Mouse (Mus musculus) midbrain, embryonic 13.5 days (tissue): ENCODE measurements around the gene C1galt1. TPM values are rescaled to one million over a fixed set of nuclear protein-coding genes. Genes with fewer than 3 reads are reported as not detected.

Experiments
- ATAC-seq: fragments of 200-750 bp; cut with Nextera tagmentation; 2 replicates; pipeline ENCODE4 v1.8.0; 2017; ENCODE audit warnings: mild to moderate bottlenecking, moderate TSS enrichment, moderate library complexity
- H3K27ac ChIP-seq: fragments of 300-500 bp; sonication (generic); 2 replicates; pipeline ENCODE4 v1.5.1; 2015; ENCODE audit warnings: inconsistent platforms, mild to moderate bottlenecking, moderate library complexity
- H3K27me3 ChIP-seq: fragments of 300-500 bp; sonication (generic); 2 replicates; pipeline ENCODE4 v1.6.1; 2015; ENCODE audit warnings: mild to moderate bottlenecking, inconsistent platforms
- H3K36me3 ChIP-seq: fragments of 300-500 bp; sonication (generic); 2 replicates; pipeline ENCODE4 v1.6.1; 2015; ENCODE audit warnings: mild to moderate bottlenecking, inconsistent platforms
- H3K4me1 ChIP-seq: fragments of 300-500 bp; sonication (generic); replicated peaks from 2 replicates; pipeline ENCODE4 v1.6.1; 2015; ENCODE audit warnings: inconsistent platforms
- H3K4me2 ChIP-seq: fragments of 300-500 bp; sonication (generic); replicated peaks from 2 replicates; pipeline ENCODE4 v1.6.1; 2015; ENCODE audit warnings: moderate library complexity, mild to moderate bottlenecking, inconsistent platforms
- H3K4me3 ChIP-seq: fragments of 300-500 bp; sonication (generic); replicated peaks from 2 replicates; pipeline ENCODE4 v1.5.1; 2015; ENCODE audit warnings: mild to moderate bottlenecking, inconsistent platforms
- H3K9ac ChIP-seq: fragments of 300-500 bp; sonication (generic); replicated peaks from 2 replicates; pipeline ENCODE4 v1.6.1; 2015; ENCODE audit warnings: mild to moderate bottlenecking, inconsistent platforms
- H3K9me3 ChIP-seq: fragments of 300-500 bp; sonication (generic); 2 replicates; pipeline ENCODE4 v1.6.1; 2016; ENCODE audit warnings: mild to moderate bottlenecking, inconsistent platforms
- WGBS: fragments of 180-500 bp; shearing (Covaris S2); methylation state at CpG from one replicate; pipeline ENCODE4 v1.1.7; 2015; 5-methylcytosine and 5-hydroxymethylcytosine counted together
- polyA plus RNA-seq: library from polyadenylated mRNA; unstranded; fragments of >200 nt; fragmentation: Nextera tagmentation; extraction: Ambion mirVana; gene quantifications from 2 replicates; pipeline ENCODE4 v1.2.1, GENCODE M21; 2015

The C1galt1 gene
- polyA plus RNA-seq, result 1.4 and 1.6 TPM in 2 replicates

DNA sequence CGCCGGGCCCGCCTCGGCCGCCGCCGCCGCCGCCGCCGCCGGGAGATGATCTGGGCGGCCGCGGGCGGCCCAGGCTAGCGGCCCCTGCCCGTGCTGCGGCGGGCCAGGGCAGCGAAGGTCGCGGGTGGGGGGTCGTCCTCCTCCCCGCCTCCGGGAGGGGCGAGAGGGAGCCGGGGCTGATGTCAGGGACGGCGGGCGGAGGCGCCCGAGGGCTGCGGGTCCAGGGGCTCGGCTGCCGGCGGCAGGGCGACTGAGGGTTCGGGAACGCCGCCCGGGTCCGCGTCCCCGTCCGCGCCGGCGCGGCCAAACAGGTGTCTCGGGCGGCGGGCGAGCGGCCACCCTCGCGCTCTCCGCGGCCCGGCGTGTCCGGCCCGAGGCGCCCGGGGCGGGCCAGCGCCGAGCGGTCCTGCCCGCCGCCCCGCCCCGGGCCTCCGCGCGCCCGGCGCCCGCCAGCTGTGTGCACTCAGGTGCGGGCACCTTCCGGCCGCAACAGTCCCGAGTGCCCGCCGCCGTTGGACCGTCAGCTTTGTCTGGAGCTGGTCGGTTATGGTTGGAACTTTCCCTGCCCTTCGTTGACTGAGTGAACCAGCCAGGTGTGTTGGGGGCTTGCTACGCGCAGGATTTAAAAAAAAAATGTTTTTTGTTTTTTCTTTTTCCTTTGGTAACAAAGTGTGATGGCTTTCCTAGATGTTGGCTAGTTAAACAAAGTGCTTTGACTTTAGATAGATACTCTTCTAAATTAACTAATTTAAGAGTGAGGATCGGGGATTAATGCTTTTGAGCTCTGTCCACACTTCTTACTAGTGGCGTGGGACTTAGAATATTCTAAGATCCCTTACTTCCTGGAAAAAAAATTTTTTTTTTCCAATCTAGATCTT lies at the start of gene C1galt1:
TSS of gene C1galt1 (plus strand) at position 41 of the 878 bp plus-strand sequence.
- Histone ChIP-seq H3K36me3 (no peaks in the 10 kb centered on the region), H3K4me3 (peak within 1 kb of the TSS; percentile 77), H3K9me3 (no peaks in the 10 kb centered on the region), H3K4me2 (peak within 1 kb of the TSS; percentile 55), H3K4me1 (peaks cover 26% of the 10 kb centered on the region), H3K9ac (peak within 1 kb of the TSS; percentile 87), H3K27ac (peak within 1 kb of the TSS; percentile 93), H3K27me3 (no peaks in the 10 kb centered on the region)
- ATAC-seq, result no peak; the same call in 1 of the 2 replicates
- WGBS, result under 1% methylated on average over 69 of the region's 93 CpGs

- 87% methylated on average over 6 of the region's 6 CpGs for WGBS
- Histone ChIP-seq H3K9ac (no peak overlapping the region), H3K4me3 (no peak overlapping the region), H3K4me2 (no peak overlapping the region), H3K27me3 (no peaks in the 10 kb centered on the region), H3K36me3 (no peaks in the 10 kb centered on the region), H3K9me3 (no peaks in the 10 kb centered on the region), H3K4me1 (no peaks in the 10 kb centered on the region), H3K27ac (no peak overlapping the region)
- no peak for ATAC-seq
These were observed 44.7 kb upstream of the C1galt1 start for GRCm38 (mm10) chr6:7799969-7800368.

DNA sequence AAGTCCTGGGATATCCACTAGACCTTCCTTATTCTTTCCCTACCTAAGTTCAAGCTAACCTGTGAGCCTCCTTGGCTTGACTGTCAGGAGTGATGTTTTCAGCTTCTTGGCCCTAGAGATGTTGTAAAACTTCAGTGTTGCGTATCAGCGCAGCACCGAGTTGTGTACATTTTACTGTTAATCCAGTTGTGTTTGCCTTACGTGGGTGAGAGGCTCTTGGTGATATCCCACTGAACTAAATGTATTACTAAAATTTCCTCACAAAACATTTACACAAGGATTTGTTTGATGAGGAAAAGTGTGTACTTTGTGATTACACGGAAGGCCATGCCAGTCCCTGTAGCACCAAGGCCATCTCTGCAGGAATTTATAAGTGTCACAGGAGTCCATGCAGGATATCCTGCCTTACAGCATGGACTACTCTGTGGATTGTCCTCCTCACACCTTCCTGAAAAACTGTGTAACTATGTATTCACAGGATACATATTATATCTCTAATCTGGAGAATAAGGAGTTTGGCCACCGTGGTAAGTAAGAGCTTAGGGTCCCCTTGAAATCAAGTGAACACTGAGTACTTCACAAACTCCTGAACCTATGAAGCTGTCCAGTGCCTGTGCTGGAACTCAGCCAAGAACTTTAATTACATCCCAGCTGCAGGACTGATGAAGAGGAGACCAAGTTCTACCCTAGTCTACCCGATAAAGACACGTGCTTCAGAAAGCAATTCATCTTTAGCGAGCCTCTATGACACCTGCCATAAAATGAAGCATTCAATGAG lies 40.7 kb upstream of the C1galt1 start:
- H3K9me3 ChIP-seq, result no peaks in the 10 kb centered on the region
- no peak for ATAC-seq

GRCm38 (mm10) chr6:7814146-7814545 lies 30.5 kb upstream of the C1galt1 start:
- no peaks in the 10 kb centered on the region for H3K27me3 ChIP-seq
- H3K4me1 ChIP-seq, result no peaks in the 10 kb centered on the region
- ATAC-seq, result no peak
- H3K27ac ChIP-seq, result no peak overlapping the region
- no peaks in the 10 kb centered on the region for H3K36me3 ChIP-seq
- 28% methylated on average over 2 of the region's 2 CpGs for WGBS
- no peak overlapping the region for H3K9ac ChIP-seq
- no peaks in the 10 kb centered on the region for H3K9me3 ChIP-seq
- H3K4me3 ChIP-seq, result no peak overlapping the region
- no peak overlapping the region for H3K4me2 ChIP-seq

More for the DNA sequence above, 40.7 kb upstream of the C1galt1 start:
- H3K4me2 ChIP-seq, result no peak overlapping the region
- H3K27ac ChIP-seq, result no peak overlapping the region
- no peak overlapping the region for H3K9ac ChIP-seq
- 90% methylated on average over 9 of the region's 9 CpGs for WGBS
- no peaks in the 10 kb centered on the region for H3K27me3 ChIP-seq
- H3K4me1 ChIP-seq, result no peaks in the 10 kb centered on the region
- no peaks in the 10 kb centered on the region for H3K36me3 ChIP-seq
- no peak overlapping the region for H3K4me3 ChIP-seq

DNA sequence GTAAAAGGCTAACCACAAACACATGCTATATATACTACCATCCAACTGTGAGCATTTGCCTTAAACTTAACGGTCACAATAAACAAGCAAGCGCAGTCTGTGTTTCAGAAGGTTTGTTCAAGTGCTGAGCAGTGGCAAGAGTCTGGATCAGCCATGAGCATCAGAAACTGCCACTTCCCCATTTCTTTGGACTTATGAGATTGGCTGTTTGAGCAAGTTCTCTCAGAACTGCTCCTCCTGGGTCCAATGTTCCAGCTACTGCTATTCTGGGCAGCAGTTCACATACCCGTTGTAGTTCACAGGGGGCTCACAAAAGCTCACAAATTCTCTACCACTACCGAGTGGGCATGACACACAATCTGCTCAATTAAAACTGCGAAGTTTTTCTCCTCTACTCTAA lies 28.4 kb upstream of the C1galt1 start:
- Histone ChIP-seq H3K36me3 (no peaks in the 10 kb centered on the region), H3K9me3 (no peaks in the 10 kb centered on the region), H3K4me1 (no peaks in the 10 kb centered on the region), H3K27me3 (no peaks in the 10 kb centered on the region), H3K4me2 (no peak overlapping the region), H3K9ac (no peak overlapping the region), H3K27ac (no peak overlapping the region), H3K4me3 (no peak overlapping the region)
- 81% methylated on average over 5 of the region's 5 CpGs for WGBS
- ATAC-seq, result no peak

GRCm38 (mm10) chr6:7822688-7823087 lies 22.0 kb upstream of the C1galt1 start:
- no peak for ATAC-seq
- no peaks in the 10 kb centered on the region for H3K9me3 ChIP-seq
- H3K4me2 ChIP-seq, result no peak overlapping the region
- no peaks in the 10 kb centered on the region for H3K27me3 ChIP-seq
- no peaks in the 10 kb centered on the region for H3K36me3 ChIP-seq
- no peak overlapping the region for H3K9ac ChIP-seq
- no peak overlapping the region for H3K27ac ChIP-seq
- H3K4me1 ChIP-seq, result no peaks in the 10 kb centered on the region
- 57% methylated on average over 6 of the region's 6 CpGs for WGBS
- H3K4me3 ChIP-seq, result no peak overlapping the region

GRCm38 (mm10) chr6:7830793-7831192 lies 13.8 kb upstream of the C1galt1 start:
- no peak for ATAC-seq
- WGBS, result 84% methylated on average over 8 of the region's 8 CpGs
- Histone ChIP-seq H3K9ac (no peak overlapping the region), H3K4me2 (no peak overlapping the region), H3K4me1 (no peaks in the 10 kb centered on the region), H3K4me3 (no peak overlapping the region), H3K27ac (no peak overlapping the region), H3K36me3 (no peaks in the 10 kb centered on the region), H3K9me3 (no peaks in the 10 kb centered on the region), H3K27me3 (no peaks in the 10 kb centered on the region)

DNA sequence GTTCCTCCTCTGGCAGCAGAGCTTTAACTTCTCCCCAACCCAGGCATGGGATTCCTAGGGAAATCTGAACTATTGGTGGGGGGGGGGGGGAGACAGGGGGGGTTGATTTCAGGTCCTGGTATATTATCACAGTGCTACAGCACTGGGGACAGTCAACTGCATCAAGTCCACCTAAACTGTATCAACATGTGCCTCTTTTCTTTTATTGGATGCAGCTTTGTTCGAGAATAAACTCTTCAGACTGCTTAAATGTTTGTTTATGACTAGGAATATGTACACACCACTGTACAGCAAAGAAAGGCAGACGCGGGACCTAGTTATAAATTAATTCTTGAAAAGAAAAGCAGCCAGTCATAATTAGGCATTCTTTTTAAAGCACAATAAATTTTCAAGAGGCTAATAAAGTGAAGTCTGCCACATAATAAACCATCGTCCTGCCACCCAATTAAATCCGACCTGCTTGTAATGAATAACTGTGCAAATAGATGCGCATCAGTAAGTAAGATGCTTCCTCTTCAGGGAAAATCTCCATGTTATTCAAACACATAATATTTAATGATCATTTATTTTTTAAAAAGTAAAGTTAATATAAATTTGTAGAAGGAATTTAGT lies 12.0 kb upstream of the C1galt1 start:
- H3K27ac ChIP-seq, result no peak overlapping the region
- no peak for ATAC-seq
- no peak overlapping the region for H3K4me3 ChIP-seq
- 54% methylated on average over 6 of the region's 6 CpGs for WGBS
- H3K4me1 ChIP-seq, result no peaks in the 10 kb centered on the region
- H3K36me3 ChIP-seq, result no peaks in the 10 kb centered on the region
- H3K27me3 ChIP-seq, result no peaks in the 10 kb centered on the region
- no peak overlapping the region for H3K4me2 ChIP-seq
- H3K9me3 ChIP-seq, result no peaks in the 10 kb centered on the region
- no peak overlapping the region for H3K9ac ChIP-seq

GRCm38 (mm10) chr6:7843726-7844411 lies 773 bp upstream of the C1galt1 start:
- H3K36me3 ChIP-seq, result no peaks in the 10 kb centered on the region
- no peak overlapping the region for H3K27ac ChIP-seq
- H3K4me2 ChIP-seq, result peak overlapping the region; percentile 55
- no peak; the same call in none of the 2 replicates for ATAC-seq
- H3K4me1 ChIP-seq, result peaks cover 26% of the 10 kb centered on the region
- peak overlapping the region; percentile 77 for H3K4me3 ChIP-seq
- no peaks in the 10 kb centered on the region for H3K27me3 ChIP-seq
- no peak overlapping the region for H3K9ac ChIP-seq
- H3K9me3 ChIP-seq, result no peaks in the 10 kb centered on the region
- WGBS, result 62% methylated on average over 10 of the region's 10 CpGs

DNA sequence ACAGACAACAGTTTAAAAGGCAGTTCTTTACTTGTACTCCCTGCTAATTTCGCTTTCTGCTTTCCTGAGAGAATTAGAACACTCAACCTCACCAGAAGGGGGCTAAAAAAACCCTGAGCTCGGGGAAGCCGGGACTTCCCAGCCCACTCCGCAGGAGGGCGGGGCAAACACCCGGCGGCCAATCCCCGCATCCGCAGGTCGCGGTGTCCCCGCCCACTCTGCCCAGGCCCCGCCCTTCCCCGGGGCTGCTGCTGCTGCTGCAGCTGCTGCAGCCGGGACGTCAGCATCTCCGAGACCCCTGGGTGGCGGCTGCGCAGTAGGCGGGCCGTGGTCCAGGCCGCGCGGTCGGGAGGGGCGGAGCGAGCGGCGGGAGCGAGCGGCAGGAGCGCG lies 235 bp upstream of the C1galt1 start:
- Histone ChIP-seq H3K4me3 (peak overlapping the region; percentile 77), H3K9me3 (no peaks in the 10 kb centered on the region), H3K4me2 (peak overlapping the region; percentile 55), H3K4me1 (peaks cover 26% of the 10 kb centered on the region), H3K27me3 (no peaks in the 10 kb centered on the region), H3K27ac (peak overlapping the region; percentile 93), H3K9ac (peak overlapping the region; percentile 87), H3K36me3 (no peaks in the 10 kb centered on the region)
- under 1% methylated on average over 14 of the region's 33 CpGs for WGBS
- peak; percentile 99 for ATAC-seq

- peak overlapping the region; percentile 87; the same call in 1 of the 2 replicates for H3K9ac ChIP-seq
- peak overlapping the region; percentile 77 for H3K4me3 ChIP-seq
- H3K27ac ChIP-seq, result no peak overlapping the region
- peak overlapping the region; percentile 55 for H3K4me2 ChIP-seq
- H3K36me3 ChIP-seq, result no peaks in the 10 kb centered on the region
- 25% methylated on average over 6 of the region's 6 CpGs for WGBS
- H3K27me3 ChIP-seq, result no peaks in the 10 kb centered on the region
- no peak for ATAC-seq
- H3K9me3 ChIP-seq, result no peaks in the 10 kb centered on the region
- H3K4me1 ChIP-seq, result peaks cover 26% of the 10 kb centered on the region
These were observed 1.0 kb downstream of the C1galt1 start for GRCm38 (mm10) chr6:7845680-7846017.
